Mouse (Mus musculus) A20 (cell line): ENCODE measurements around the gene Ints11.

Experiments used
- DNase-seq: peaks from one replicate; pipeline ENCODE4 v3.0.0-alpha.2; 2011; ENCODE audit warnings: low read depth, low spot score

The Ints11 gene

GRCm38 (mm10) chr4:155869317-155870033, at the start of gene Ints11, which contains the start of gene Cptp:
Gene Ints11, plus strand, starts transcription at chr4:155869546.
Gene Cptp, minus strand, starts transcription at chr4:155869440.
- peak; percentile 96 for DNase-seq

DNA sequence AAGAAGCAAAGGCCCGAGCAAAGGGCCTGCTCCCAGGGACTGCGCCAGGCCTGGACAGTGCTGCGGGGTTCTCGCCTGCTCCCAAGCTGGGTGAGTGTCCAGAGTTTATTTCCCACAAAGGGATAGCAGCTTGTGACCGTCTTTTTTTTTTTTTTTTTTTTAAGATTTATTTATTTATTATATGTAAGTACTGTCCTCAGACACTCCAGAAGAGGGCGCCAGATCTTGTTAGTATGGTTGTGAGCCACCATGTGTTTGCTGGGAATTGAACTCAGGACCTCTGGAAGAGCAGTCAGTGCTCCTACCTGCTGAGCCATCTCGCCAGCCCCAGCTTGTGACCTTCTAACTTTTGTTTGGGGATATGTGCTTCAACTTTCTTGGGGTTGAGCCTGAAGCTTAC, 48.3 kb upstream of the Ints11 start:
- peak; percentile 53 for DNase-seq

GRCm38 (mm10) chr4:155823443-155823842, 45.9 kb upstream of the Ints11 start:
- no peak for DNase-seq

DNA sequence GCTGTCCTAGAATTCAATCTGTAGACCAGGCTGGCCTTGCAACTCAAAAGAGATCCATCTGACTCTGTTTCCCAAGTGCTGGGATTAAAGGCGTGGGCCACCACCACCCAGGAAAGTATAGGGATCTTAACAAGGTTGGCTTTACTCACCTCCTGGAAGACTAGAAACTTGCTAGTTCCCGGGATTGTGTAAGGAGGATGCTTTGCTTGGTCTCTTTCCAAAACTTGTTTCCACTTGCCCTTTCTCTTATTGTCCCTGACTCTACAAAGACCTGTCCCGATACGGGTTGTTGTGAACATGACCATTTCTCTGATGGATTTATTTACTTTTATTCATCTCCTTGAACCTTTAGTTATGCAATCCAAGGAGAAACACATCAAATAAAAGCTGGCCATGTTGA, 39.5 kb upstream of the Ints11 start:
- DNase-seq, result no peak

DNA sequence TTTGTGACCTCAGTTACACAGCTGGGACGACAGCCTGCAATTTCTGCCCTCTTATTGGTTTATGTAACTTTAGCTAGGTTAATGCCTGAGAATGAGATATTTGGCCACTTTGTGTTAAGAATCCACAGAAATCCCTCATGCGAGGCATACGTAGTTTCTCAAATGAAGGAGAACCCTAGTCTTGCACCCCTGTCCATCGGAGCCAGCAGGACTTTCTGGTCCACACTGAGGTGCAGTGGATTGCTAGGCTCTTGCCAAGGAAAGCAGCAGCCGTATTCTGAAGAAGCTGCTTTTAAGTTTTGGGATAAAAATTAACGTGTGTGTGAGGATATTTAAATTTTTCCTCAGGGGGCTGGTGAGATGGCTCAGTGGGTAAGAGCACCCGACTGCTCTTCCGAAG, 38.8 kb upstream of the Ints11 start:
- peak; percentile 74 for DNase-seq

DNA sequence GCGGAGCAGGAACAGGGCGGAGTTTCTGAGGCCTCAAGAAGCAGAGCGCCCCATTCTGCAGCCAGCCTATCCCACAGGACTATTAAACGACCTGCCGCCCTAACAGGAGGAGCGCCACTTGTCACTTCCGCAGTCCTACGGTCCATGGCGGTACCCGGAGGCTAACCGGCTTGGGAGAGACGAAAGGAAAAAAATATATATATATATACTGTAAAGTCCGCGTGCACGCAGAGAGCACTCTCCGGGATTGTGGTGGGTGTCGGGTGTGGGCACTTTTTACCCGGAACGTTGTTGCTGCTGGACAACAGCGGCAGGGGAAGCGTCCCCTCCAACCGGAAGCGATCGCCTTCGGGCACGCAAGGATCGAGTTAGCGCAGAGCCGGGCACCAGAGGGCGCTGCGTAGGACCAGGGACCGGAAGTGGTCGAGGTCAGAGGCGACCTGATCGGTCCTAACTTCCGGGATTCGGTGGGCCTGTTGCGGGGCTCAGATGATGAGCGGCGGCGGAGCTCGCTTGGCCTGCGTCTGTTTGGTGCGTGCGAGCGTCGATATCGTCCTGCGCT, 38.1 kb upstream of the Ints11 start, which contains the start of gene Aurkaip1:
Gene Aurkaip1, plus strand, starts transcription at position 68 of the 562 bp plus-strand sequence.
- DNase-seq, result peak; percentile 99

- DNase-seq, result no peak
These were observed 37.5 kb upstream of the Ints11 start for GRCm38 (mm10) chr4:155831831-155832230.

GRCm38 (mm10) chr4:155832321-155832720, 37.0 kb upstream of the Ints11 start:
- DNase-seq, result no peak

DNA sequence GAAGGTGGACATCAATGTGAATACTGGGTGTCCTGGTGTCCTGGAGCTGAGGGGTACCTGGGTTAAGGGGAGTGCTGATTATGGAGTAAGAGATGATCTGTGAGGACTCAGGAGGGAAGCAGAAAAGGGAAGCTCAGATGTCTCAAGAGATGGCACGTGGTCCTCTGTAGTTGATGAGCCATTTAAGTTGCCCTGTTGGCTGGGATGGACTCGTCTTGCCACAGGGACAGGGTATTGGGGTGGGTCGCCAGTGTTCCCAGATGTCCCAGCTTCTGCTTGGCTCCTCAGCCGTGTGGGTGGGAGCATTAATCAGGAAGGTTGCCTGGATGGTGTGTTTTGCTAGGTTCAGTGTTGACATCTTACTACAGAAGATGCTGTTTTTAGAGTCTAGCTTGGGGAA, 36.1 kb upstream of the Ints11 start:
- DNase-seq, result no peak

- DNase-seq, result peak; percentile 83
These were observed 35.5 kb upstream of the Ints11 start for GRCm38 (mm10) chr4:155833836-155834235.

GRCm38 (mm10) chr4:155837404-155838010, 31.8 kb upstream of the Ints11 start:
- no peak for DNase-seq

- DNase-seq, result no peak
These were observed 30.9 kb upstream of the Ints11 start for GRCm38 (mm10) chr4:155838187-155839153.

DNA sequence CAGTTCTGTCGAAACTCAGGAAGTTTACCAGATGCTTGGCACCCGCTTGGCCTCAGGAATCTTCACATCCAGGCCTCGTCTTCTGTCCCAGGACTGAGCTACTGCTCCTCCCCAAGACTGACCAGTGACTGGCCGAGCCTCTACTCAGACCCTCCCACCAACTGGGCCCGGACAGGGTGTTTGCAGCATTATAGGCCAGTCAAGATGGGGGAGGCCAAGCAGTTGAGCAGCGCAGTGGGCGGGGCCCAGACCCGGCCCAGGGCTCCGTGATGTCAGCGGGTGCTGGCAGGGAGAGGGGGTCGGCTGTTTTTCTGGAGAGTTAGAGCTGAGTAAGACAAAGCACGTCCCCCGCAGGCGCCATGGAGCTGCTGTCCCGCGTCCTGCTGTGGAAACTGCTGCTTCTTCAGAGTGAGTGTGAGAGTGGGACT, 29.8 kb upstream of the Ints11 start, which contains the start of gene Mxra8:
Gene Mxra8, plus strand, starts transcription at position 198 of the 428 bp plus-strand sequence.
- no peak for DNase-seq

DNA sequence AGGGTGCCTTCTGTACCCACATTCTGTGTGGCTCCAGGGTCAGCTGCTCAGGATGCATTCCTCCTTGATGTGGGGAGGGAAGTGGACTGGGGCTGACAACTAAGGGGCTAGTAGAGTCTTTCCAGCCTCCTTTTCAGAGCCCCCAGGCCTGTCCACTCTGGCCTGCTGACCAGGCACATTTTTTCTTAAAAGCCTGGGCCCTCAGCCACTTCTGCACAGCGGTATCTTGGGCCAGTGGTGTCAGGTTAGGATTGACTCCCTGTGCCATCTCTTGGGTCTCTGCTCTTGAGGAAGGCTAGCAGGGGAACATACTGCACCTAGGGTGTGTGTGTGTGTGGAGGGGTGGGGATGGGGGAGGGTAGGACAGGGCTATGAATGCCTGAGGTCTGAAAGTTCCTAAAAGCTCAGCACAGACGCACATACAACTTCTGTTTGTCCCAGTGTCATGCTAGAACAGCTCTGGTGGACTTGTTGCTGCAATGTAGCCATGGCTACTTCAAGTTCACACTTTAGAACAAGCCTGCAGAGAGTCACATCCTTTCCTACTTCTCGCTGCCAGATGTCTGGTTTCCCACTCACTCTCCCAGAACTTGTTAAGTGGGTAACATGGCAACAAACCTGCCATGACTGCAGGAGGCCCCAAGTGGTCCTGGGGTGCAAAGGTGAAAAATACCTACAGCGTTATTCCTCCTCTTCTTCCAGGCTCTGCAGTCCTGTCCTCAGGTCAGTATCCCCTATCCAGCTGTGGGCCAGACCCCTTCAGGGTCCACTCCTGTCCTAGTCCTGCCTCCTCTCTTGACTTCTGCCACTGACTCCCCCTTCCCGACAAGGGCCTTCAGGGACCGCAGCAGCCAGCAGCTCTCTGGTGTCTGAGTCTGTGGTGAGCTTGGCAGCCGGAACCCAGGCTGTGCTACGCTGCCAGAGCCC, 29.0 kb upstream of the Ints11 start:
- DNase-seq, result no peak

- peak; percentile 97 for DNase-seq
These were observed 28.3 kb upstream of the Ints11 start for GRCm38 (mm10) chr4:155841003-155841454.

- no peak for DNase-seq
These were observed 27.6 kb upstream of the Ints11 start for GRCm38 (mm10) chr4:155841651-155842270.

DNA sequence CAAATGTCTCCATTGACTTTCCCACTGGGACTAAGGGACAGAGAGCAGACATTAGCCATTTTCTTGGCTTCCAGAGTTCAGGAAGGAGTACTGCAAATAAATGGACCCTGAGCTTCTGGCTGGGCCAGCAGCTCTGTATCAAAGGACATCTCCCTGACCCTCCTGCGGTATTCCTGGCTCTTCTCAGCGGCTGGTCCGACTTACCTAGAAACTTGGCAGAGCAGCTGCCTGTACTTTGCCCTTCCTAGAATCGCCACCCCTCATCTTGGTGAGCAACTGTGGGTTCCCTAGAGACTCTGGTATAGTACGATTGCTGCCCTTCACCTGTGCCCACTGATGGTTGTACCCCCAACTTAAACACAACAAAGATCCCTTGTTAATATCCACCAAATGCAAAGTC, 26.1 kb upstream of the Ints11 start:
- no peak for DNase-seq

DNA sequence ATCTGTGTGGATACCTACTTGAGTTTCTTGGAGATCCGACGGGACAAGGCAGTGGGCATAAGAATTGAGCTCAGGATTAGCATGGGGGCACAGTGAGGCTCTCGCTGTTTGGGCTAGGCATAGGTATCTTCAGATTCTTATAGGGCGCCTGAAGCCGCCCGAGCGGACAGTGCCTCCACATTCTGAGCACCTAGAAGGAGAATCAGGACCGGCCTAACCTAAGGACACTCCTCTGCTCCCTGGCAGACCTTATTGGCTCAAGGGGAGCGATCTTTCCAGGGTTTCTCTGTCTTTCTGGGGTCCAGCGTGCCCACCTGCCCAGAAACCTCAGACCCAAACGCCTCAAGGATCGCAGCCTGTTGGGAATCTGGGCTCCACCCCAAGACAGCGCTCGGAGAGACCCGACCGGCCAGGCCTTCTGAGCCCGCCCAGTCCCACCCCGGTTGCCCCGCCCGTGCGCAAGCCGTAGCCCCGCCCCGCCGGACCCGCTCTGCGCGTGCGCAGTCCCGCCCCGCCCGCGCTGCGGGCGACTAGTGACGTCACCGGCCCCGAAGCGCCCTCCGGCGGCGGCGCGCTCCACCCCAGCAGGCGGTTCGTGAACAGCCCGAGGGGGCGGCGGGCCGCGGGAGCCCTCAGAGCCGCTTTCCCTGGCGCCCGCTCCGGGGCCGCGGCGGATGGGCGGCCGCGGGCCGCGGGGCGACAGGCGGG, 22.3 kb upstream of the Ints11 start, which contains the start of gene Dvl1:
Gene Dvl1, plus strand, starts transcription at position 532 of the 708 bp plus-strand sequence.
- peak; percentile 94 for DNase-seq
